Mouse (Mus musculus) liver, embryonic 16.5 days (tissue): ENCODE results near the gene Efcab8. TPM values are rescaled to one million over a fixed set of nuclear protein-coding genes. Genes with fewer than 3 reads are reported as not detected.
"Not testable (repeated sequence)": the region's sequence is repeated elsewhere in the genome, so short reads cannot be mapped to it uniquely, and the experiment has no call there.

Experiments
- ATAC-seq: fragments of 200-750 bp; cut with Nextera tagmentation; 2 replicates; pipeline ENCODE4 v1.8.0; 2017; ENCODE audit warnings: low read depth, mild to moderate bottlenecking, moderate number of reproducible peaks, moderate library complexity
- H3K27ac ChIP-seq: fragments of 300-500 bp; sonication (generic); 2 replicates; pipeline ENCODE4 v1.5.1; 2014; ENCODE audit warnings: mild to moderate bottlenecking, low read length
- H3K27me3 ChIP-seq: fragments of 300-500 bp; sonication (generic); 2 replicates; pipeline ENCODE4 v1.6.1; 2014; ENCODE audit warnings: low read depth, low read length, mixed read lengths; ENCODE audit not compliant: control insufficient read depth, insufficient read depth
- H3K36me3 ChIP-seq: fragments of 300-500 bp; sonication (generic); 2 replicates; pipeline ENCODE4 v1.6.1; 2014; ENCODE audit warnings: mild to moderate bottlenecking; ENCODE audit not compliant: control insufficient read depth, insufficient read depth
- H3K4me1 ChIP-seq: fragments of 300-500 bp; sonication (generic); 2 replicates; pipeline ENCODE4 v1.6.1; 2014; ENCODE audit warnings: low read depth, low read length, mixed read lengths; ENCODE audit not compliant: control insufficient read depth
- H3K4me2 ChIP-seq: fragments of 300-500 bp; sonication (generic); 2 replicates; pipeline ENCODE4 v1.6.1; 2014; ENCODE audit warnings: low read depth, low read length, mixed read lengths
- H3K4me3 ChIP-seq: fragments of 300-500 bp; sonication (generic); 2 replicates; pipeline ENCODE4 v1.5.1; 2014; ENCODE audit warnings: low read depth, mild to moderate bottlenecking, low read length
- H3K9ac ChIP-seq: fragments of 300-500 bp; sonication (generic); 2 replicates; pipeline ENCODE4 v1.6.1; 2014; ENCODE audit warnings: low read depth, low read length
- H3K9me3 ChIP-seq: fragments of 300-500 bp; sonication (generic); replicated peaks from 2 replicates; pipeline ENCODE4 v1.6.1; 2016; ENCODE audit warnings: low read length; ENCODE audit not compliant: control insufficient read depth
- WGBS: fragments of 180-500 bp; shearing (Covaris S2); extraction: QIAGEN DNeasy Blood & Tissue Kit; methylation state at CpG from one replicate; pipeline ENCODE4 v1.1.7; 2014; ENCODE audit not compliant: insufficient replicate concordance; 5-methylcytosine and 5-hydroxymethylcytosine counted together
- polyA plus RNA-seq: library from polyadenylated mRNA; unstranded; fragments of >200 nt; fragmentation: Nextera tagmentation; extraction: Ambion mirVana; gene quantifications from 2 replicates; pipeline ENCODE4 v1.2.1, GENCODE M21; 2015

Gene Efcab8
- polyA plus RNA-seq, 1 experiment from 2014 or later: not detected

DNA sequence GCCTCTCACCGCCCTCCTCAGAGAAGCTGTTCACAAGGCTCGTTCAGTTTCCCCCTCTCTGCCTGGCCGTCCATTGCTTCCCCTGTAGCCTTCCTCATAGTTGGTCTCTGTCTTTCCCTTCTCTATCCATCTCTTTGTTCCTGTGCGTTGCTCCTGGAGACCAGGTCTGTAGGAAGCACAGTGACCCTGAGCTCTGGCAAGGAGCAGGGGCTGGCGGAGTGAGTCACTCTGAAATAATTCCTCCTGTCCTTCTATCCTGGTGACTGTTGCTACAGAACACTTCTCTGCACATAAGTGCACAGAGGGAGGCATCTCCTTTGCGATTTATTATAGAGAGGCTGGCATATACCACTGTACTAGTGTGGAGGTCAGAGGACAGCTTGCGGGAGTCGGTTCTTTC is 28.4 kb downstream of the Efcab8 start:
- H3K9ac ChIP-seq: no peak overlapping the region
- no peaks in the 10 kb centered on the region for H3K27me3 ChIP-seq
- H3K36me3 ChIP-seq: no peaks in the 10 kb centered on the region
- 63% methylated on average over 8 of the region's 8 CpGs for WGBS
- no peaks in the 10 kb centered on the region for H3K4me1 ChIP-seq
- H3K27ac ChIP-seq: no peak overlapping the region
- H3K9me3 ChIP-seq: no peaks in the 10 kb centered on the region
- no peak for ATAC-seq
- no peak overlapping the region for H3K4me3 ChIP-seq
- H3K4me2 ChIP-seq: no peak overlapping the region

- H3K27me3 ChIP-seq: no peaks in the 10 kb centered on the region
- WGBS: 55% methylated on average over 6 of the region's 6 CpGs
- no peak overlapping the region for H3K4me2 ChIP-seq
- no peak overlapping the region for H3K9ac ChIP-seq
- H3K9me3 ChIP-seq: no peaks in the 10 kb centered on the region
- no peaks in the 10 kb centered on the region for H3K4me1 ChIP-seq
- no peak overlapping the region for H3K27ac ChIP-seq
- ATAC-seq: no peak
- H3K36me3 ChIP-seq: no peaks in the 10 kb centered on the region
- H3K4me3 ChIP-seq: no peak overlapping the region
These were observed 29.1 kb downstream of the Efcab8 start for GRCm38 (mm10) chr2:153808841-153809240.

- H3K4me2 ChIP-seq: no peak overlapping the region
- ATAC-seq: no peak
- WGBS: 47% methylated on average over 3 of the region's 3 CpGs
- H3K27me3 ChIP-seq: no peaks in the 10 kb centered on the region
- no peaks in the 10 kb centered on the region for H3K36me3 ChIP-seq
- H3K4me3 ChIP-seq: no peak overlapping the region
- H3K4me1 ChIP-seq: no peaks in the 10 kb centered on the region
- no peak overlapping the region for H3K27ac ChIP-seq
- no peaks in the 10 kb centered on the region for H3K9me3 ChIP-seq
- H3K9ac ChIP-seq: no peak overlapping the region
These were observed 30.2 kb downstream of the Efcab8 start for GRCm38 (mm10) chr2:153809921-153810320.

- WGBS: 37% methylated on average over 2 of the region's 2 CpGs
- Histone ChIP-seq H3K4me2 (no peak overlapping the region), H3K27ac (no peak overlapping the region), H3K4me3 (no peak overlapping the region), H3K9ac (no peak overlapping the region), H3K27me3 (no peaks in the 10 kb centered on the region), H3K4me1 (no peaks in the 10 kb centered on the region), H3K36me3 (no peaks in the 10 kb centered on the region), H3K9me3 (no peaks in the 10 kb centered on the region)
- ATAC-seq: no peak
These were observed 42.3 kb downstream of the Efcab8 start for GRCm38 (mm10) chr2:153822005-153822543.

DNA sequence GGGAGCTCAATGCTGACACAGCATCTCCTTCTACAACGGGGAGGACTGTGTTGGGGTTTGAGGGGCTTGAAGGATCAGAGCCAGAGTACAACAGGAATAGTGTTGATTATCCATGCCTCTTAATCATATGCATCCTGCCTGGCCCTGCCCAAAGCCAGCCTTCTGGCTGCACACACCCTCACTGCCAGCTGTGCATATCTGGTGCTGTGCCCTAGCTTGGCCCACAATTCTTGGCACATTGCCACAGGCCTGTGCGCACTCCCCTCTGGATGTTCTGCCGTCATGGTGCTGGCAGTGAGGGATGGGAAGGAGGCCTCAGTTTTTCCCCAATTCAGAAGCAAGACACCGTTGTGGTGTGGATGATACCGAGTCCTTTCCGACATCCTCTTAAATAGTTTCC is 44.9 kb downstream of the Efcab8 start:
- Histone ChIP-seq H3K27me3 (no peaks in the 10 kb centered on the region), H3K4me1 (no peaks in the 10 kb centered on the region), H3K27ac (no peak overlapping the region), H3K4me3 (no peak overlapping the region), H3K36me3 (no peaks in the 10 kb centered on the region), H3K4me2 (no peak overlapping the region), H3K9me3 (no peaks in the 10 kb centered on the region), H3K9ac (no peak overlapping the region)
- WGBS: 70% methylated on average over 6 of the region's 6 CpGs
- ATAC-seq: no peak

GRCm38 (mm10) chr2:153825900-153826299 is 46.2 kb downstream of the Efcab8 start:
- 58% methylated on average over 32 of the region's 32 CpGs for WGBS
- H3K4me2 ChIP-seq, ATAC-seq: not testable (repeated sequence)

DNA sequence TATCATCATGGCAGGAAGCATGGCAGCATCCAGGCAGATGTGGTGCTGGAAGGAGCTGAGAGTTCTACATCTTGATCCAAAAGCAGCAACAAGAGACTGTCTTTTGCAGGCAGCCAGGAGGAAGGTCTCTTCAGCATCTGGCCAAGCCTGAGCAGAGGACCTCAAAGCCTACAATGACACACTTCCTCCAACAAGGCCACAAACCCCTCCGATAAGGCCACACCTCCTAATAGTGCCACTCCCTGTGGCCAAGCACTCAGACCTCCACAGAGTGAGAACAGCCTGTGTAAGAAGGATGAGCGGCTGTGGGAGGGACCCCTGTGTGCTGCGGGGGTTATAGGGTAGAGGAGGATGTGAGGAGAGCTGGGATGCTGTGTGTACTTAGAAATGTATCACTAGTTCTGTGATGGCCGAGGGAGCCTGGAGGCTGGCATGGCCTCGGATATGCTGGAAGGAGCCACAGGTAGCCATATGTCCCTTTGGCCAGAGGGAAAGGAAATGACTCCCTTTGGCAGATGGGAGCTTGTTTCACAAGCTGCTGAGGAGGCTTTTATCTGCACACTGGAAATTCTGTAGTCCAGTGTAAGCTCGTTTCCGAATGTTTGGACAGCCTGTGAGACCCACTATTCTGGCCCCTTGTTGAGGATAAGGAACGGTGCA is 47.6 kb downstream of the Efcab8 start:
- H3K9me3 ChIP-seq: no peaks in the 10 kb centered on the region
- H3K4me2 ChIP-seq: no peak overlapping the region
- no peak for ATAC-seq
- H3K9ac ChIP-seq: no peak overlapping the region
- 57% methylated on average over 8 of the region's 8 CpGs for WGBS
- H3K27me3 ChIP-seq: no peaks in the 10 kb centered on the region
- H3K4me3 ChIP-seq: no peak overlapping the region
- H3K36me3 ChIP-seq: no peaks in the 10 kb centered on the region
- H3K4me1 ChIP-seq: no peaks in the 10 kb centered on the region
- no peak overlapping the region for H3K27ac ChIP-seq

More at GRCm38 (mm10) chr2:153825900-153826299, 46.2 kb downstream of the Efcab8 start:
- H3K4me1 ChIP-seq, H3K36me3 ChIP-seq, H3K9me3 ChIP-seq, H3K27ac ChIP-seq, H3K9ac ChIP-seq, H3K4me3 ChIP-seq, H3K27me3 ChIP-seq: not testable (repeated sequence)

GRCm38 (mm10) chr2:153828704-153829103 is 49.0 kb downstream of the Efcab8 start:
- ATAC-seq: no peak

GRCm38 (mm10) chr2:153833291-153833690 is 53.6 kb downstream of the Efcab8 start:
- Histone ChIP-seq H3K4me3 (no peak overlapping the region), H3K36me3 (no peaks in the 10 kb centered on the region), H3K4me2 (no peak overlapping the region), H3K9ac (no peak overlapping the region), H3K4me1 (no peaks in the 10 kb centered on the region), H3K27me3 (no peaks in the 10 kb centered on the region), H3K27ac (no peak overlapping the region), H3K9me3 (no peaks in the 10 kb centered on the region)
- WGBS: 65% methylated on average over 8 of the region's 8 CpGs
- ATAC-seq: no peak

More at GRCm38 (mm10) chr2:153828704-153829103, 49.0 kb downstream of the Efcab8 start:
- no peaks in the 10 kb centered on the region for H3K9me3 ChIP-seq
- H3K4me1 ChIP-seq: no peaks in the 10 kb centered on the region
- H3K36me3 ChIP-seq: no peaks in the 10 kb centered on the region
- H3K4me3 ChIP-seq: no peak overlapping the region
- H3K27me3 ChIP-seq: no peaks in the 10 kb centered on the region
- no peak overlapping the region for H3K9ac ChIP-seq
- no peak overlapping the region for H3K27ac ChIP-seq
- H3K4me2 ChIP-seq: no peak overlapping the region
- WGBS: 68% methylated on average over 7 of the region's 7 CpGs
